Mouse (Mus musculus): ENCODE data around the gene Mab21l2. TPM values are rescaled to one million over a fixed set of nuclear protein-coding genes. Genes with fewer than 3 reads are reported as not detected.

The Mab21l2 gene
- total and polyA plus RNA-seq, 3 experiments, result 0.08 TPM; not detected in 2

DNA sequence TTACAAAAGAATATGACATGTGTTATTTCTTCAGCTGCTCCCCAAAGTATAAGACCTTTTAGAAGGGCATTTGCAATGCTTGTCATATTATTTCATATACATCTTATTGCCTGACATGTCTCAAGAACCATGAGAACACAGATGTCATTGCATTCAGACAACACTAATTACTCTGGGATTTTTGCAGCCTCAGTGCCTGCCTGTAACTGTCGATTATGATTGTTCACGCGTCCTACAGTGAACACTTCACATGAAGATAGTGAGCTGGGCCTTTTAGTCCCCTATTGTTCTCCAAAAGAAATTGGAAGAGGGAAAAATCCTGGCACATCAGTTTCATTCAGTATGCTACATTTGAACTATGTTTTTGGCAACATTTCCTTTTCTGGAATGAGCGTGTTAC, 11.2 kb upstream of the Mab21l2 start:
- H3K9ac ChIP-seq (ENCODE audit: insufficient read depth, low read depth), result no peak overlapping the region
- H3K9me3 ChIP-seq (replicated peaks; ENCODE audit: low read length), result no peaks in the 10 kb centered on the region
- no peaks in the 10 kb centered on the region for H3K27me3 ChIP-seq (replicated peaks)
- H3K36me3 ChIP-seq (replicated peaks in 1 of 2; ENCODE audit: control insufficient read depth in 1 of 2, insufficient read depth in 1 of 2, low read length in 1 of 2), result no peaks in the 10 kb centered on the region
- no peak overlapping the region for H3K27ac ChIP-seq (ENCODE audit: insufficient read depth, low read depth)
- no peak for TF ChIP-seq CHD2 (IDR thresholded peaks at IDR 0.05; ENCODE audit: low read length)
- TF ChIP-seq TBP (conservative IDR thresholded peaks at IDR 0.05; ENCODE audit: low read depth, low read length), result no peak
- TF ChIP-seq TCF12 (IDR thresholded peaks at IDR 0.05; ENCODE audit: low read depth, low read length), result no peak
- no peaks in the 10 kb centered on the region for H3K79me2 ChIP-seq (replicated peaks; ENCODE audit: control insufficient read depth, extremely low read depth, insufficient read depth, poor library complexity, severe bottlenecking)
- no peak overlapping the region for H3K4me2 ChIP-seq (ENCODE audit: insufficient read depth, low read depth, poor library complexity, severe bottlenecking)
- in situ Hi-C loops (cut with MboI; ENCODE audit: low pct_ligation_motif_present, low pct_unique_long_range_greater_than_20kb, low sequenced_read_pairs), result no loop called here
- no peak for DNase-seq (ENCODE audit: extremely low read depth)
- H3K4me3 ChIP-seq (replicated peaks in 1 of 3; ENCODE audit: low read depth in 2 of 3, low read length in 2 of 3, poor library complexity in 1 of 3), result no peak overlapping the region
- H3K4me1 ChIP-seq (ENCODE audit: control insufficient read depth in 1 of 2, insufficient read depth in 2 of 2), result peaks cover 0 to 9% of the 10 kb centered on the region in 2 experiments; a peak in 2 of 4 replicates
- dilution Hi-C loops (cut with MboI; ENCODE audit: extremely low pct_ligation_motif_present, extremely low pct_unique_long_range_greater_than_20kb, low sequenced_read_pairs), result no loop called here

DNA sequence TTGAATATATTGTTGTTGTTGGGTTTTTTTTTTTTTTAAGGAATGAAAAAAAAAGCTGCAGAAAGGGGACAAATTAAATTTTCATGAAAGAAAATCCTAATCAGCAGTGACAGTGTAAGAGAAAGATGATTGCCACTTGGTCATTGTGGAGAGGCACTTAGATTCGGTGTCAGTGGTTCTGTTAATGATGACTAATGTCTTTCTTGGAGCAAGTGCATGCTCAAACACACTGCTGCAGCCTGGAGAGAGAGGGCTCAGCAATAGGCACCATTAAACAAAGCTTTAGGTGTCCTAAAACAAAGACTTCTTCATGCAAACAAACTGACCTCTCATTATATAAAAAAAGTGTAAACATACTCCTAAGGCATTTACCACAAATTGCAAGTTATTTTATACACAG, 10.5 kb upstream of the Mab21l2 start:
- dilution Hi-C loops (cut with MboI; ENCODE audit: extremely low pct_ligation_motif_present, extremely low pct_unique_long_range_greater_than_20kb, low sequenced_read_pairs) (no loop called here), in situ Hi-C loops (cut with MboI; ENCODE audit: low pct_ligation_motif_present, low pct_unique_long_range_greater_than_20kb, low sequenced_read_pairs) (no loop called here)
- H3K79me2 ChIP-seq (replicated peaks; ENCODE audit: control insufficient read depth, extremely low read depth, insufficient read depth, poor library complexity, severe bottlenecking), result no peaks in the 10 kb centered on the region
- no peak overlapping the region for H3K9ac ChIP-seq (ENCODE audit: insufficient read depth, low read depth)
- H3K4me2 ChIP-seq (ENCODE audit: insufficient read depth, low read depth, poor library complexity, severe bottlenecking), result no peak overlapping the region
- H3K27ac ChIP-seq (ENCODE audit: insufficient read depth, low read depth), result no peak overlapping the region
- no peaks in the 10 kb centered on the region for H3K36me3 ChIP-seq (replicated peaks in 1 of 2; ENCODE audit: control insufficient read depth in 1 of 2, insufficient read depth in 1 of 2, low read length in 1 of 2)
- no peak overlapping the region for H3K4me3 ChIP-seq (replicated peaks in 1 of 3; ENCODE audit: low read depth in 2 of 3, low read length in 2 of 3, poor library complexity in 1 of 3)
- H3K27me3 ChIP-seq (replicated peaks), result no peaks in the 10 kb centered on the region
- no peaks in the 10 kb centered on the region for H3K9me3 ChIP-seq (replicated peaks; ENCODE audit: low read length)
- no peak for DNase-seq (ENCODE audit: extremely low read depth)
- peaks cover 0 to 9% of the 10 kb centered on the region in 2 experiments; a peak in 2 of 4 replicates for H3K4me1 ChIP-seq (ENCODE audit: control insufficient read depth in 1 of 2, insufficient read depth in 2 of 2)
- TF ChIP-seq MAX (IDR thresholded peaks at IDR 0.05; ENCODE audit: low read length) (no peak), CHD1 (IDR thresholded peaks at IDR 0.05; ENCODE audit: low read depth, low read length) (no peak), JUN (IDR thresholded peaks at IDR 0.05; ENCODE audit: insufficient read depth, low read depth, low read length) (no peak), MAZ (IDR thresholded peaks at IDR 0.05; ENCODE audit: low read depth, low read length) (no peak), SMC3 (IDR thresholded peaks at IDR 0.05; ENCODE audit: low read depth, low read length) (no peak), MAFK (IDR thresholded peaks at IDR 0.05; ENCODE audit: insufficient replicate concordance, low read length) (no peak), ZKSCAN1 (IDR thresholded peaks at IDR 0.05; ENCODE audit: borderline replicate concordance, low read depth, low read length) (no peak), ETS1 (conservative IDR thresholded peaks at IDR 0.05; ENCODE audit: low read depth, low read length) (no peak), NRF1 (IDR thresholded peaks at IDR 0.05; ENCODE audit: low read depth, low read length) (no peak), EP300 (IDR thresholded peaks at IDR 0.05; ENCODE audit: low read length) (no peak), CHD2 (IDR thresholded peaks at IDR 0.05; ENCODE audit: low read length) (no peak), POLR2A (IDR thresholded peaks at IDR 0.05; ENCODE audit: low read depth, low read length) (no peak), ZMIZ1 (IDR thresholded peaks at IDR 0.05; ENCODE audit: low read depth, low read length) (no peak), USF1 (IDR thresholded peaks at IDR 0.05; ENCODE audit: low read depth, low read length) (no peak)
